Mouse (Mus musculus): Measurements from ENCODE around the gene Serpina1b. TPM values are rescaled to one million over a fixed set of nuclear protein-coding genes. Genes with fewer than 3 reads are reported as not detected.
"Not testable (repeated sequence)": the region's sequence is repeated elsewhere in the genome, so short reads cannot be mapped to it uniquely, and the experiment has no call there.

Gene Serpina1b
- total and polyA plus RNA-seq, 2 experiments from 2014 or later = not detected

DNA sequence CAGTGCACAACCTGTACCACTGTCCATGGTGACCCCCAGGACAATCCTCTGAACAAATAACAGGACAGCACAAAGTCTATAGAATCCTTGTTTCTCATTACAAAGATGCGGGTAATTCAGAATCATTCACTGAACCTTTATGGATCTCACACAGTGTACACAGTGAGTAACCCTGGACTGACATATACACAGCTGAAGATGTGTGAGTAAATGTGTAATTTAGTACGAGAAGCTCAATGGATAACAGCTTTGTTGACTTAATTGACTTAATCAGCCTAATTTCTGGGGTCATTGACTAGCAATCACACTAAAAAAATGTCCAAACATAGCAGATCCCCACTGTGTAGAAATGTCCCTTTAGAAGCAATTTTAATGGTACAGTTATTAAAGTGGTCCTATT lies 149.0 kb downstream of the Serpina1b start:
- Histone ChIP-seq H3K4me1 (ENCODE audit: insufficient read depth, low read length) (no peaks in the 10 kb centered on the region), H3K27ac (ENCODE audit: low read depth, low read length) (no peak overlapping the region), H3K9me3 (ENCODE audit: low read length) (no peaks in the 10 kb centered on the region), H3K4me3 (ENCODE audit: low read depth, low read length) (no peak overlapping the region), H3K27me3 (ENCODE audit: insufficient read depth, low read length) (no peaks in the 10 kb centered on the region), H3K4me2 (ENCODE audit: low read depth, low read length, poor library complexity, severe bottlenecking) (no peak overlapping the region), H3K36me3 (ENCODE audit: insufficient read depth, low read length) (no peaks in the 10 kb centered on the region), H3K9ac (replicated peaks; ENCODE audit: low read length, poor library complexity, severe bottlenecking) (no peak overlapping the region)
- ATAC-seq (ENCODE audit: low FRiP score) (no peak), DNase-seq (ENCODE audit: low spot score) (no peak)
- 82% methylated on average over 2 of the region's 2 CpGs for WGBS
- no peak for TF ChIP-seq CTCF (IDR thresholded peaks at IDR 0.05)

DNA sequence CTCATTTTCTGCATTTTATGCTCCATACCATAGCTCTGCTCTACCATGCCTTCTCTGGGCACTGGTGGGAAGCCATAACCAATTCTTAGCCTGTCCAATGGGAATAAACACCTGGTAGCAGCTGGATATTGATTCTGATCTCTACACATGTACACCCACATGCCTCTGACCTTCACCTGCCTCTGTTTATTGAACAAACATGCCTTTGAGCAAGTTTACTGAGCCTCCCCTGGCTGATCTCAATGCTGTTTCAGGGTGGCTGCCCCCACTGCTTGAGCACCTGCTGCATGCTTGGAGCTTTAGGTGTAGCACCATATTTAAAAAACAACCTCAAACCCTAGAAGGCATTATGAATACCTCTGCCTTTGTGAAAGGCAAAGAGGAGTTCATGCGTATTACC lies 150.3 kb downstream of the Serpina1b start:
- not testable (repeated sequence) for H3K27ac ChIP-seq (ENCODE audit: low read depth, low read length); H3K4me3 ChIP-seq (ENCODE audit: low read depth, low read length); H3K36me3 ChIP-seq (ENCODE audit: insufficient read depth, low read length); H3K4me1 ChIP-seq (ENCODE audit: insufficient read depth, low read length); ATAC-seq (ENCODE audit: low FRiP score); H3K4me2 ChIP-seq (ENCODE audit: low read depth, low read length, poor library complexity, severe bottlenecking); DNase-seq (ENCODE audit: low spot score); H3K9ac ChIP-seq (replicated peaks; ENCODE audit: low read length, poor library complexity, severe bottlenecking); H3K9me3 ChIP-seq (ENCODE audit: low read length); H3K27me3 ChIP-seq (ENCODE audit: insufficient read depth, low read length)
- whole genome bisulfite sequencing = 100% methylated on average over 1 of the region's 1 CpGs

Other genes with a start within 250 kb of the Serpina1b start
- gene Serpina10, start 198.9 kb downstream of the Serpina1b start, total RNA-seq (2014; rRNA removed) = not detected in 2 replicates
- 0.04 TPM in 1 of 2 replicates, not detected in the other for gene Serpina10, start 198.9 kb downstream of the Serpina1b start, polyA plus RNA-seq (2015; fragmentation: Nextera tagmentation; extraction: Ambion mirVana)
- gene Serpina6, start 173.2 kb downstream of the Serpina1b start, total RNA-seq (2014; rRNA removed) = not detected in 2 replicates
- not detected in 2 replicates for gene Serpina6, start 173.2 kb downstream of the Serpina1b start, polyA plus RNA-seq (2015; fragmentation: Nextera tagmentation; extraction: Ambion mirVana)
- gene Serpina16, start 154.2 kb downstream of the Serpina1b start, total RNA-seq (2014; rRNA removed) = not detected in 2 replicates
- not detected in 2 replicates for gene Serpina16, start 154.2 kb downstream of the Serpina1b start, polyA plus RNA-seq (2015; fragmentation: Nextera tagmentation; extraction: Ambion mirVana)
- gene Serpina1f, start 134.8 kb downstream of the Serpina1b start, total RNA-seq (2014; rRNA removed) = not detected in 2 replicates
- gene Serpina1f, start 134.8 kb downstream of the Serpina1b start, polyA plus RNA-seq (2015; fragmentation: Nextera tagmentation; extraction: Ambion mirVana) = not detected in 2 replicates
- not detected in 2 replicates for gene Serpina1d, start 56.8 kb downstream of the Serpina1b start, total RNA-seq (2014; rRNA removed)
- not detected in 2 replicates for gene Serpina1d, start 56.8 kb downstream of the Serpina1b start, polyA plus RNA-seq (2015; fragmentation: Nextera tagmentation; extraction: Ambion mirVana)
- not detected in 2 replicates for gene Serpina1a, start 33.2 kb upstream of the Serpina1b start, total RNA-seq (2014; rRNA removed)
- not detected in 2 replicates for gene Serpina1a, start 33.2 kb upstream of the Serpina1b start, polyA plus RNA-seq (2015; fragmentation: Nextera tagmentation; extraction: Ambion mirVana)
- gene Serpina1c, start 74.5 kb upstream of the Serpina1b start, total RNA-seq (2014; rRNA removed) = not detected in 2 replicates
- gene Serpina1c, start 74.5 kb upstream of the Serpina1b start, polyA plus RNA-seq (2015; fragmentation: Nextera tagmentation; extraction: Ambion mirVana) = not detected in 2 replicates
- gene Serpina1e, start 128.6 kb upstream of the Serpina1b start, total RNA-seq (2014; rRNA removed) = not detected in 2 replicates
- not detected in 2 replicates for gene Serpina1e, start 128.6 kb upstream of the Serpina1b start, polyA plus RNA-seq (2015; fragmentation: Nextera tagmentation; extraction: Ambion mirVana)
- gene Serpina11, start 159.6 kb upstream of the Serpina1b start, total RNA-seq (2014; rRNA removed) = not detected in 2 replicates
- not detected in 2 replicates for gene Serpina11, start 159.6 kb upstream of the Serpina1b start, polyA plus RNA-seq (2015; fragmentation: Nextera tagmentation; extraction: Ambion mirVana)
- gene Serpina9, start 183.4 kb upstream of the Serpina1b start, total RNA-seq (2014; rRNA removed) = 0.85 TPM in 1 of 2 replicates, not detected in the other
- gene Serpina9, start 183.4 kb upstream of the Serpina1b start, polyA plus RNA-seq (2015; fragmentation: Nextera tagmentation; extraction: Ambion mirVana) = 0.14 and 0.22 TPM in 2 replicates
- gene Serpina12, start 214.1 kb upstream of the Serpina1b start, total RNA-seq (2014; rRNA removed) = 0.16 TPM in 1 of 2 replicates, not detected in the other
- gene Serpina12, start 214.1 kb upstream of the Serpina1b start, polyA plus RNA-seq (2015; fragmentation: Nextera tagmentation; extraction: Ambion mirVana) = not detected in 2 replicates

Data from midbrain, postnatal 0 days (tissue).